Mouse (Mus musculus) myocyte (in vitro differentiated cells): ENCODE results near the gene Tyrobp.

ENCODE experiments used
- POLR2A ChIP-seq: IDR thresholded peaks from one replicate; pipeline ENCODE4 v1.6.1; 2011; ENCODE audit warnings: low read depth, mild to moderate bottlenecking, control low read depth, moderate library complexity; ENCODE audit not compliant: insufficient read length
- SRF ChIP-seq: IDR thresholded peaks from one replicate; pipeline ENCODE4 v1.6.1; 2011; ENCODE audit warnings: low read depth; ENCODE audit not compliant: control insufficient read depth, insufficient read length
- USF1 ChIP-seq: IDR thresholded peaks from one replicate; pipeline ENCODE4 v1.6.1; 2011; ENCODE audit warnings: low read depth, mild to moderate bottlenecking, control low read depth, moderate library complexity

GRCm38 (mm10) chr7:30412735-30413147 lies 819 bp upstream of the Tyrobp start:
- TF ChIP-seq POLR2A (no peak), SRF (no peak), USF1 (no peak)
